Comparison of ENCODE assay signal across 10 mouse cellular contexts in genomic region chr7:130189901-130190300, GRCm38 (mm10).
"Had no signal": no experiment of that assay in that cellular context is flagged by ENCODE, and none has a peak within 500 bp of the region (broad histone marks: within the 10 kb centered on the region; RNA-seq: fewer than 3 reads in every experiment).

No protein-coding gene starts in this region.

- H3K4me1 ChIP-seq: midbrain, embryonic 12.5 days had no signal

- H3K9me3 ChIP-seq: midbrain, embryonic 12.5 days had no signal

- H3K9ac ChIP-seq: liver, embryonic 14.5 days; midbrain, embryonic 12.5 days had no signal

- H3K4me2 ChIP-seq: midbrain, embryonic 12.5 days had no signal

- H3K27ac ChIP-seq: hindbrain, postnatal 0 days; kidney, postnatal 0 days; liver, embryonic 14.5 days; midbrain, embryonic 12.5 days had no signal

- H3K4me3 ChIP-seq: midbrain, embryonic 12.5 days had no signal

- ATAC-seq: hindbrain, postnatal 0 days had no signal

- DNase-seq: kidney, adult 11 months; kidney, postnatal 36 days; lung, adult 2 months; right cerebral cortex, postnatal 4 days; spleen, adult 18-20 months; thymus, postnatal 4 days had no signal
